Mouse (Mus musculus): Measurements from ENCODE around the gene P3h3. TPM values are rescaled to one million over a fixed set of nuclear protein-coding genes. Genes with fewer than 3 reads are reported as not detected.

The P3h3 gene
- total and polyA plus RNA-seq, 2 experiments = 2.1 to 3.0 TPM

DNA sequence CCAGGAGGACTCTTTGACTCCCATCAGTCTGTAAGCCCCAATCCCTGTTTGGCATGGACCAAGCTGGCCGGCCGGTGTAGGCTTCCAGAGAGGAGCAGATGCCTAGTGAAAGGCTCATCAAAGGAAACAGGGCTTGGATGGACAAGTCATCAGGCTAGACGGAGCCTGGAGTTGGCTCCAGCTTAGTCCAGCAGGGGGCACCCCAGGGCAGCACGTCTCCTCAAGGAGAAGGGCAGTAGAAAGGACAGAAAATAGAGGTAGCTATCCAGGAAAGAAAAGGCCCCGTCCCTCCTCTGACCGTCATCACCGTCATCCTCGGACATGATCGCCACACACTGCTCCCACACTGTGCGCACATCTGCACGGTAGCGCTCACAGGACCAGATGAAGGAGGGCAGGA, 2.2 kb upstream of the P3h3 start:
- Histone ChIP-seq H3K27me3 (ENCODE audit: control insufficient read depth, insufficient read depth, low read length) (peaks cover 7% of the 10 kb centered on the region; the same call in 1 of the 2 replicates), H3K9ac (ENCODE audit: low read depth, low read length) (no peak overlapping the region), H3K4me1 (ENCODE audit: control insufficient read depth, insufficient read depth, low read length) (peaks cover 1% of the 10 kb centered on the region; the same call in 1 of the 2 replicates), H3K27ac (replicated peaks; ENCODE audit: insufficient read depth, low read depth, low read length) (no peak overlapping the region), H3K36me3 (ENCODE audit: control insufficient read depth, insufficient read depth, low read length) (no peaks in the 10 kb centered on the region), H3K79me2 (ENCODE audit: control insufficient read depth, insufficient read depth, low read length) (no peaks in the 10 kb centered on the region), H3K4me3 (ENCODE audit: insufficient read depth, low read depth, low read length) (no peak overlapping the region)
- WGBS = 5% methylated on average over 12 of the region's 12 CpGs
- peak; percentile 52 for DNase-seq (ENCODE audit: extremely low read depth, low read depth, low spot score)
- peak; percentile 96 for TF ChIP-seq CTCF (IDR thresholded peaks at IDR 0.05; ENCODE audit: low read depth, low read length)
- no peak for TF ChIP-seq POLR2A (IDR thresholded peaks at IDR 0.05; ENCODE audit: extremely low read depth, insufficient read depth, low read length)

DNA sequence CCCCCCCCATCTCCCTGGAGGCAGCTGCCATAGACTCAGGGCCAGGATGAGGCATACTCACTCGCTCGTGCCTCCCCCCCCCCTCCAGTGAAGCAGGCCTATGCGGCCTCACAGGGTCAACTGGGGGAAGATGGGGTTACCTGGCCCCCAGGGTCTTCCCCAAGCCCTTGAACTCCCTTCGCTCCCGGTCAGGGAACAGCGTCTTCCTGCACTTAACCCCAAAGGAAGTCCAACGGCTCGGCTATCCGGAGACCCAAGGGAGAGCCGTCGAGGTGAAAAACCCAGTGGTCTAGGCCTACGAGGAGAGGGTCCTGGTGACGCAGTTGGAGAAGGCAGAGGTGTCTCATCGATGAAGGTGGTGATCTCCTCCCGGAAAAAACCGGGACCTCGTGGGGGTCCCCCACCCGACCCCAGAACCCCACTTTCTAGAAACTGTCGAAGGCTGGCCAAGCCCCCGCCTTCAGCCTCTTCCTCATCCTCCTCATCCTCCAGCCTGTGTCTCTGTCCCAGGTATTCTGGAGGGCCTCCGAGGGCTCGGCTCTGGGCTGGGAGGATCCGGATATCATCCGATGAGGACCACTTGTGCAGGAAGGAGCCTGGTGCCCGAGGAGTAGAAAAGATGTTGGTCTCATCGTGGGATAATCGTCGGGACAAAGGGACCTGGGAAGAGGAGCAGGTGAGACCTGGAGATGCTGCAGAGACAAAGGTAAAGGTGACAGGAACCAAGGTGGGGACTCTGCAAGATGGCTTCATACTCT, 1.2 kb upstream of the P3h3 start:
- WGBS = 67% methylated on average over 28 of the region's 28 CpGs
- H3K79me2 ChIP-seq (ENCODE audit: control insufficient read depth, insufficient read depth, low read length) = no peaks in the 10 kb centered on the region
- DNase-seq (ENCODE audit: extremely low read depth, low read depth, low spot score) = no peak
- H3K27ac ChIP-seq (replicated peaks; ENCODE audit: insufficient read depth, low read depth, low read length) = no peak overlapping the region
- H3K27me3 ChIP-seq (ENCODE audit: control insufficient read depth, insufficient read depth, low read length) = peaks cover 7% of the 10 kb centered on the region; the same call in 1 of the 2 replicates
- no peak overlapping the region for H3K9ac ChIP-seq (ENCODE audit: low read depth, low read length)
- no peak overlapping the region for H3K4me3 ChIP-seq (ENCODE audit: insufficient read depth, low read depth, low read length)
- H3K4me1 ChIP-seq (ENCODE audit: control insufficient read depth, insufficient read depth, low read length) = peaks cover 1% of the 10 kb centered on the region; the same call in 1 of the 2 replicates
- TF ChIP-seq CTCF (IDR thresholded peaks at IDR 0.05; ENCODE audit: low read depth, low read length) = no peak
- no peak for TF ChIP-seq POLR2A (IDR thresholded peaks at IDR 0.05; ENCODE audit: extremely low read depth, insufficient read depth, low read length)
- H3K36me3 ChIP-seq (ENCODE audit: control insufficient read depth, insufficient read depth, low read length) = no peaks in the 10 kb centered on the region

DNA sequence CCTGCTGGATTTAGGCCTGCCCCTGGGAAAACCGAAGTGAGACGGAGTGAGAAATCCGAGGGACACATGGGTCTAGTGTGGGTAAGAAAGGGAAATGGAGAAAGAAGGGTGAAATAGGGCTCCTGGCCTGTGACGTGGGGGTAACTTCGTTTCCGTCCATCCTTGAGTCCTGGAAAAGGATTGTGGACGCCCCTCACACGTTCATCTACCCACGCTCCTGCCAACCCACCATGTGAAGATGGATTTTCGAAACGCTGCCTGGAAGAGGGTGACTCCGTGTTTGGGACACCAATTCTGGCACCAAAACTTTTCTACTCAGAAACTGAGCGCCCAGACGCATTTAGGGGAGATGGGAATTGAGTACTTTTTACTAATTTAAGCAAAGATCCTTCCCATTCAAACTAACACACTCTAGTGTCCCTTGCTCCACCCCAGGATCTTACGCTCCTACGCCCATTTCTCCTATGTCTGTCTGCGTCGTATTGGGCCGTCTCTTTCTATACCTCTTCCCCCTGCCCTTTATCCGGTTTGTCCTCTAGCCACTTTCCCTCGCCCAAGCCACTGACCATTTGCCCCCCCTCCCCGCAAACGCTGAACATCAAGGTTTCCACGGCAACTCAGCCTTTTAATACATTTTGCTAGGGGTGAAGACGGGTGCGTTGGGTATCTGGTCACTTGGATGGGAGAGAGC, 433 bp upstream of the P3h3 start:
- H3K27me3 ChIP-seq (ENCODE audit: control insufficient read depth, insufficient read depth, low read length) = peaks cover 7% of the 10 kb centered on the region; the same call in 1 of the 2 replicates
- DNase-seq (ENCODE audit: extremely low read depth, low read depth, low spot score) = no peak
- H3K9ac ChIP-seq (ENCODE audit: low read depth, low read length) = 0 out of 2 replicates have a peak overlapping the region, but pooled peaks have one; percentile 35
- H3K79me2 ChIP-seq (ENCODE audit: control insufficient read depth, insufficient read depth, low read length) = no peaks in the 10 kb centered on the region
- no peak for TF ChIP-seq CTCF (IDR thresholded peaks at IDR 0.05; ENCODE audit: low read depth, low read length)
- TF ChIP-seq POLR2A (IDR thresholded peaks at IDR 0.05; ENCODE audit: extremely low read depth, insufficient read depth, low read length) = no peak
- peaks cover 1% of the 10 kb centered on the region; the same call in 1 of the 2 replicates for H3K4me1 ChIP-seq (ENCODE audit: control insufficient read depth, insufficient read depth, low read length)
- H3K36me3 ChIP-seq (ENCODE audit: control insufficient read depth, insufficient read depth, low read length) = no peaks in the 10 kb centered on the region
- no peak overlapping the region for H3K4me3 ChIP-seq (ENCODE audit: insufficient read depth, low read depth, low read length)
- WGBS = 31% methylated on average over 26 of the region's 26 CpGs
- no peak overlapping the region for H3K27ac ChIP-seq (replicated peaks; ENCODE audit: insufficient read depth, low read depth, low read length)

DNA sequence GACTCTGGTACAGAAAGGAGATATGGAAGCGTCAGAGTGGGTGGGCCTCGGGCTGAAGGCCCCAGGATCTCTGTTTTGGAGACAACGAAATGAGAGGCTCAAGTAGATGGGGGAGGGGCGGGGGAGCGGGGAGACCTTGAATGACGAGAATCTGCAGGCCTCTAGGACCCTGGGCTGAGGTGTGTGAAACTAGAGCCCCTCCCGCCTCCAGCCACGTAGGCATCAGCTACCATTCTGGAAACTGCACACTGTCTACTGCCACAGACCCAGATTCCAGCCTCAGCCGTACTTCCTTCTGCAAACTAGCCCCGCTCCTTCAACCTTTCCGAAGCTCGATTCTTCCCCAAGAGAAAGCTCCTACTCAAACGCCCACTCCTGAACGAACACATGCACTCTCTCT, 1.2 kb downstream of the P3h3 start:
- Histone ChIP-seq H3K9ac (ENCODE audit: low read depth, low read length) (no peak overlapping the region), H3K4me3 (ENCODE audit: insufficient read depth, low read depth, low read length) (no peak overlapping the region), H3K36me3 (ENCODE audit: control insufficient read depth, insufficient read depth, low read length) (no peaks in the 10 kb centered on the region), H3K27ac (replicated peaks; ENCODE audit: insufficient read depth, low read depth, low read length) (no peak overlapping the region), H3K79me2 (ENCODE audit: control insufficient read depth, insufficient read depth, low read length) (no peaks in the 10 kb centered on the region), H3K4me1 (ENCODE audit: control insufficient read depth, insufficient read depth, low read length) (peaks cover 1% of the 10 kb centered on the region; the same call in 1 of the 2 replicates), H3K27me3 (ENCODE audit: control insufficient read depth, insufficient read depth, low read length) (peaks cover 7% of the 10 kb centered on the region; the same call in 1 of the 2 replicates)
- no peak for TF ChIP-seq CTCF (IDR thresholded peaks at IDR 0.05; ENCODE audit: low read depth, low read length)
- no peak for TF ChIP-seq POLR2A (IDR thresholded peaks at IDR 0.05; ENCODE audit: extremely low read depth, insufficient read depth, low read length)
- DNase-seq (ENCODE audit: extremely low read depth, low read depth, low spot score) = no peak
- WGBS = 34% methylated on average over 14 of the region's 14 CpGs

DNA sequence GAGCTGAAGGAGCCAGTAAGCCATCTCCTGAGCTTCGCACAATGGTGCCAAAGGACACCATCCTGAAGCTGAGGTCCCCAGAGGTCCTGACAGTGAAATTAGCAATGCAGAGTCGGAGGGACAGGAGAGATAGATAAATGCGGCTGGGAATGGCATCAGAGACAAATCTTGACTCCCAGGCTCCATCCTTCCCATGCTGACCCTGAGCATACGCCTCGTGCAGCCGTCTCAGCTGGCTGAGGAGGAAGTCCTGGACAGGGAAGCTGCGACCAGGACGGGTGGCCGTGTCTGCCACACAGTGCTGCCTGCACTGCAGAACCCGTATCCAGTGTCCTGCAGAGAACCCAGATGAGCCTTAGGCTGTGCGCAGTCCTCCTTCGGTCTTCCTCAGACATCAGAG, 2.9 kb downstream of the P3h3 start:
- peaks cover 7% of the 10 kb centered on the region; the same call in 1 of the 2 replicates for H3K27me3 ChIP-seq (ENCODE audit: control insufficient read depth, insufficient read depth, low read length)

More for the DNA sequence above, 2.9 kb downstream of the P3h3 start:
- Histone ChIP-seq H3K4me3 (ENCODE audit: insufficient read depth, low read depth, low read length) (no peak overlapping the region), H3K4me1 (ENCODE audit: control insufficient read depth, insufficient read depth, low read length) (no peaks in the 10 kb centered on the region), H3K27ac (replicated peaks; ENCODE audit: insufficient read depth, low read depth, low read length) (no peak overlapping the region), H3K79me2 (ENCODE audit: control insufficient read depth, insufficient read depth, low read length) (no peaks in the 10 kb centered on the region), H3K36me3 (ENCODE audit: control insufficient read depth, insufficient read depth, low read length) (no peaks in the 10 kb centered on the region), H3K9ac (ENCODE audit: low read depth, low read length) (no peak overlapping the region)
- 71% methylated on average over 12 of the region's 12 CpGs for WGBS
- no peak for DNase-seq (ENCODE audit: extremely low read depth, low read depth, low spot score)
- TF ChIP-seq CTCF (IDR thresholded peaks at IDR 0.05; ENCODE audit: low read depth, low read length) (no peak), POLR2A (IDR thresholded peaks at IDR 0.05; ENCODE audit: extremely low read depth, insufficient read depth, low read length) (no peak)

Measured in liver, adult 2 months (tissue).